Mouse (Mus musculus): ENCODE measurements around the gene Krt86. TPM values are rescaled to one million over a fixed set of nuclear protein-coding genes. Genes with fewer than 3 reads are reported as not detected.

Krt86 gene
- total and polyA plus RNA-seq, 3 experiments = not detected

DNA sequence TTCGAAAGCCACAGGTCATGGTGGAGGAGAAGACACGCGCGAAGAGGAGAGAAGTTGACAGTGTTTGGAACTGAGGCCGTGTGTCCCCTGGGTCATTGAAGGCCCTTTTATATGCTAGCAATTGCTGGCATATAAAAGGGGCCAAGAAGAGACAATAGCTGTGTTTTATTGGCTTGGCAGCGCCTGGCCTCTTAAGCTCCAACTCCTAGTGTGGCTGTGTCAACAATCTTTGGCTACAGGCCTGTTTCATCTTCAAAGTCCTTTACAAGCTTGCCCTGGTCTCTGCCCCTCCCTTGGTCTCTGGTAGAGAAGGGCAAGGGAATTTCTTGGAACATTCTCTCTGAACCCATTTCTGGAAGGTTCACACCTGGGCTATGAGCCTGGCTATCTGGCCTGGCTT, 18.2 kb downstream of the Krt86 start, which contains the start of gene Krt83:
Gene Krt83 (minus strand): TSS at position 82 of the 400 bp plus-strand sequence.
- Histone ChIP-seq H3K27ac (ENCODE audit: insufficient read depth, low read depth) (no peak within 1 kb of the TSS), H3K4me3 (replicated peaks in 1 of 3; ENCODE audit: low read depth in 2 of 3, low read length in 2 of 3, poor library complexity in 1 of 3) (no peak within 1 kb of the TSS), H3K4me2 (ENCODE audit: insufficient read depth, low read depth, poor library complexity, severe bottlenecking) (no peak within 1 kb of the TSS), H3K4me1 (ENCODE audit: control insufficient read depth in 1 of 2, insufficient read depth in 2 of 2) (peaks cover 0 to under 1% of the 10 kb centered on the region in 2 experiments; a peak in 1 of 4 replicates), H3K36me3 (replicated peaks in 1 of 2; ENCODE audit: control insufficient read depth in 1 of 2, insufficient read depth in 1 of 2, low read length in 1 of 2) (no peaks in the 10 kb centered on the region), H3K9me3 (replicated peaks; ENCODE audit: low read length) (no peaks in the 10 kb centered on the region), H3K9ac (ENCODE audit: insufficient read depth, low read depth) (no peak within 1 kb of the TSS), H3K27me3 (replicated peaks) (peaks cover 84% of the 10 kb centered on the region), H3K79me2 (replicated peaks; ENCODE audit: control insufficient read depth, extremely low read depth, insufficient read depth, poor library complexity, severe bottlenecking) (no peaks in the 10 kb centered on the region)
- TF ChIP-seq EP300 (IDR thresholded peaks at IDR 0.05; ENCODE audit: low read length) (no peak), USF2 (conservative IDR thresholded peaks at IDR 0.05; ENCODE audit: low read depth, low read length) (no peak), PAX5 (IDR thresholded peaks at IDR 0.05; ENCODE audit: low read length) (no peak), UBTF (IDR thresholded peaks at IDR 0.05; ENCODE audit: low read depth, low read length) (no peak), MAZ (IDR thresholded peaks at IDR 0.05; ENCODE audit: low read depth, low read length) (no peak), BHLHE40 (IDR thresholded peaks at IDR 0.05; ENCODE audit: low read depth, low read length) (no peak), POLR2A (IDR thresholded peaks at IDR 0.05; ENCODE audit: low read depth, low read length) (no peak), POLR2AphosphoS2 (IDR thresholded peaks at IDR 0.05; ENCODE audit: low read depth, low read length) (no peak), ZMIZ1 (IDR thresholded peaks at IDR 0.05; ENCODE audit: low read depth, low read length) (no peak), ZC3H11A (IDR thresholded peaks at IDR 0.05; ENCODE audit: low read depth, low read length) (no peak), USF1 (IDR thresholded peaks at IDR 0.05; ENCODE audit: low read depth, low read length) (no peak), HCFC1 (IDR thresholded peaks at IDR 0.05; ENCODE audit: low read depth, low read length) (no peak), RAD21 (IDR thresholded peaks at IDR 0.05; ENCODE audit: low read depth, low read length) (no peak), MAX (IDR thresholded peaks at IDR 0.05; ENCODE audit: low read length) (no peak), MEF2A (IDR thresholded peaks at IDR 0.05; ENCODE audit: borderline replicate concordance, low read depth, low read length) (no peak), CTCF (conservative IDR thresholded peaks at IDR 0.05 in 1 of 2, IDR thresholded peaks at IDR 0.05 in 1 of 2; ENCODE audit: low read depth in 2 of 2, low read length in 2 of 2) (no peak), SIN3A (IDR thresholded peaks at IDR 0.05; ENCODE audit: low read length) (no peak), CHD2 (IDR thresholded peaks at IDR 0.05; ENCODE audit: low read length) (no peak), SMC3 (IDR thresholded peaks at IDR 0.05; ENCODE audit: low read depth, low read length) (no peak), E2F4 (IDR thresholded peaks at IDR 0.05; ENCODE audit: insufficient replicate concordance, low read depth, low read length) (no peak)
- dilution Hi-C loops (cut with MboI; ENCODE audit: extremely low pct_ligation_motif_present, extremely low pct_unique_long_range_greater_than_20kb, low sequenced_read_pairs) = no loop called here
- in situ Hi-C loops (cut with MboI; ENCODE audit: low pct_ligation_motif_present, low pct_unique_long_range_greater_than_20kb, low sequenced_read_pairs) = no loop called here
- no peak for DNase-seq (ENCODE audit: extremely low read depth)

- H3K4me1 ChIP-seq (ENCODE audit: control insufficient read depth in 1 of 2, insufficient read depth in 2 of 2) = no peaks in the 10 kb centered on the region
- no peaks in the 10 kb centered on the region for H3K36me3 ChIP-seq (replicated peaks in 1 of 2; ENCODE audit: control insufficient read depth in 1 of 2, insufficient read depth in 1 of 2, low read length in 1 of 2)
- H3K27ac ChIP-seq (ENCODE audit: insufficient read depth, low read depth) = no peak overlapping the region
- TF ChIP-seq MYC (IDR thresholded peaks at IDR 0.05; ENCODE audit: low read depth, low read length) = no peak
- no peak for TF ChIP-seq CTCF (conservative IDR thresholded peaks at IDR 0.05 in 1 of 2, IDR thresholded peaks at IDR 0.05 in 1 of 2; ENCODE audit: low read depth in 2 of 2, low read length in 2 of 2)
- H3K79me2 ChIP-seq (replicated peaks; ENCODE audit: control insufficient read depth, extremely low read depth, insufficient read depth, poor library complexity, severe bottlenecking) = no peaks in the 10 kb centered on the region
- in situ Hi-C loops (cut with MboI; ENCODE audit: low pct_ligation_motif_present, low pct_unique_long_range_greater_than_20kb, low sequenced_read_pairs) (no loop called here), dilution Hi-C loops (cut with MboI; ENCODE audit: extremely low pct_ligation_motif_present, extremely low pct_unique_long_range_greater_than_20kb, low sequenced_read_pairs) (no loop called here)
- no peak for DNase-seq (ENCODE audit: extremely low read depth)
- H3K27me3 ChIP-seq (replicated peaks) = peaks cover 91% of the 10 kb centered on the region
- H3K9ac ChIP-seq (ENCODE audit: insufficient read depth, low read depth) = no peak overlapping the region
- H3K4me3 ChIP-seq (replicated peaks in 1 of 3; ENCODE audit: low read depth in 2 of 3, low read length in 2 of 3, poor library complexity in 1 of 3) = no peak overlapping the region
- no peak overlapping the region for H3K4me2 ChIP-seq (ENCODE audit: insufficient read depth, low read depth, poor library complexity, severe bottlenecking)
- no peaks in the 10 kb centered on the region for H3K9me3 ChIP-seq (replicated peaks; ENCODE audit: low read length)
Observed at GRCm38 (mm10) chr15:101492718-101493117, 19.4 kb downstream of the Krt86 start.

Data from CH12.LX (cell line).